Mouse (Mus musculus) thymus, postnatal 25 days (tissue): ENCODE data around the gene Slc17a4.

Experiments
- DNase-seq: peaks from one replicate; pipeline ENCODE4 v3.0.0; 2022

The Slc17a4 gene

GRCm38 (mm10) chr13:23914376-23915167 is at the start of gene Slc17a4:
Slc17a4 (minus strand) TSS chr13:23915009.
- no peak for DNase-seq

- DNase-seq: no peak
Observed at GRCm38 (mm10) chr13:23959776-23960175, 45.0 kb upstream of the Slc17a4 start.

- DNase-seq: peak; percentile 19
Observed at GRCm38 (mm10) chr13:23950928-23951327, 36.1 kb upstream of the Slc17a4 start.

- no peak for DNase-seq
Observed at GRCm38 (mm10) chr13:23949484-23950246, 34.9 kb upstream of the Slc17a4 start.

GRCm38 (mm10) chr13:23946254-23946653 is 31.4 kb upstream of the Slc17a4 start:
- DNase-seq: no peak

- DNase-seq: no peak
Observed at GRCm38 (mm10) chr13:23942861-23943260, 28.1 kb upstream of the Slc17a4 start.

- DNase-seq: no peak
Observed at GRCm38 (mm10) chr13:23940291-23940690, 25.5 kb upstream of the Slc17a4 start.

GRCm38 (mm10) chr13:23938699-23939098 is 23.9 kb upstream of the Slc17a4 start:
- no peak for DNase-seq

- DNase-seq: no peak
Observed at GRCm38 (mm10) chr13:23934211-23934520, 19.4 kb upstream of the Slc17a4 start, which contains the start of gene Hist1h2aa. Hist1h2aa (plus strand) TSS chr13:23934462.

- no peak for DNase-seq
Observed at GRCm38 (mm10) chr13:23933421-23934210, 18.8 kb upstream of the Slc17a4 start, which contains the start of gene Hist1h2ba. Hist1h2ba (minus strand) TSS chr13:23934156.

GRCm38 (mm10) chr13:23930904-23931303 is 16.1 kb upstream of the Slc17a4 start:
- no peak for DNase-seq

- no peak for DNase-seq
Observed at GRCm38 (mm10) chr13:23930461-23930860, 15.7 kb upstream of the Slc17a4 start.

- DNase-seq: no peak
Observed at GRCm38 (mm10) chr13:23928637-23929036, 13.8 kb upstream of the Slc17a4 start.

GRCm38 (mm10) chr13:23925792-23926191 is 11.0 kb upstream of the Slc17a4 start:
- DNase-seq: no peak

- no peak for DNase-seq
Observed at GRCm38 (mm10) chr13:23917674-23918073, 2.9 kb upstream of the Slc17a4 start.

- no peak for DNase-seq
Observed at GRCm38 (mm10) chr13:23916132-23916531, 1.3 kb upstream of the Slc17a4 start.

- no peak for DNase-seq
Observed at GRCm38 (mm10) chr13:23913791-23914306, 960 bp downstream of the Slc17a4 start.

GRCm38 (mm10) chr13:23911335-23911734 is 3.5 kb downstream of the Slc17a4 start:
- DNase-seq: no peak

- no peak for DNase-seq
Observed at GRCm38 (mm10) chr13:23910121-23910520, 4.7 kb downstream of the Slc17a4 start.

- no peak for DNase-seq
Observed at GRCm38 (mm10) chr13:23906906-23907305, 7.9 kb downstream of the Slc17a4 start.

GRCm38 (mm10) chr13:23898242-23898641 is 16.6 kb downstream of the Slc17a4 start:
- DNase-seq: peak; percentile 11

GRCm38 (mm10) chr13:23893269-23893593 is 21.6 kb downstream of the Slc17a4 start:
- DNase-seq: no peak

GRCm38 (mm10) chr13:23892592-23893268 is 22.1 kb downstream of the Slc17a4 start:
- no peak for DNase-seq
